Mouse (Mus musculus): ENCODE data around the gene Lrrc46.

GRCm38 (mm10) chr11:97066656-97067360, 25.6 kb upstream of the Lrrc46 start:
- no peak for TF ChIP-seq CTCF (IDR thresholded peaks at IDR 0.05; ENCODE audit: extremely low read depth, insufficient read depth, low read length)
- no peak for TF ChIP-seq POLR2A (IDR thresholded peaks at IDR 0.05; ENCODE audit: extremely low read depth, insufficient read depth, low read length)
